Mouse (Mus musculus): ENCODE data around the gene Kansl1.
A peak's percentile ranks its signal among the peaks of the same experiment; 100 is the strongest.

Gene Kansl1

GRCm38 (mm10) chr11:104311643-104312042 is 157.0 kb downstream of the Kansl1 start:
- DNase-seq (ENCODE audit: extremely low read depth, low read depth, low spot score): no peak

DNA sequence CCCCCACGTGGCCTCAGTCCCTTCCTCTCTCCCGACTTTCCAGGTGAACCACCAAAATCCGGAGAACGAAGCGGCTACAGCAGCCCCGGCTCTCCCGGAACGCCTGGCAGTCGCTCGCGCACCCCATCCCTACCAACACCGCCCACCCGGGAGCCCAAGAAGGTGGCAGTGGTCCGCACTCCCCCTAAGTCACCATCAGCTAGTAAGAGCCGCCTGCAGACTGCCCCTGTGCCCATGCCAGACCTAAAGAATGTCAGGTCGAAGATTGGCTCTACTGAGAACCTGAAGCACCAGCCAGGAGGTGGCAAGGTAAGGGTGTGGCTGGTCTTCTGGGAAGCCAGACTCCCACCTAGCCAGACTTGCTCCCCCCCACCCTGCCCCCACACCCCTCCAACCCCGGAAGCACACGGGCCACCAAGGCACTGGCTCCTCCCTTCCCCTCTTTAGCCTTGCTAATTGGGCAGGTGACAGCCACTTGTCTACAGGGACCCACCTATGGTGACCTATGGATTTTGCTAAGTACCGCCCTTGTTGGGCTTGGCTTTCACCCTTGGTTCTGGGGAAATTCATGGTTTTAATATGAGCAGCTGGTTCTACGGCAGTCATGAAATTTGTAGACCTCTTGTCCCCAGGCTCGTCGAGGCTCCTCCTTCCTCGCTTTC is 158.3 kb downstream of the Kansl1 start:
- DNase-seq (ENCODE audit: extremely low read depth, low read depth, low spot score): no peak

GRCm38 (mm10) chr11:104309377-104310225 is 159.1 kb downstream of the Kansl1 start:
- no peak for DNase-seq (ENCODE audit: extremely low read depth, low read depth, low spot score)

DNA sequence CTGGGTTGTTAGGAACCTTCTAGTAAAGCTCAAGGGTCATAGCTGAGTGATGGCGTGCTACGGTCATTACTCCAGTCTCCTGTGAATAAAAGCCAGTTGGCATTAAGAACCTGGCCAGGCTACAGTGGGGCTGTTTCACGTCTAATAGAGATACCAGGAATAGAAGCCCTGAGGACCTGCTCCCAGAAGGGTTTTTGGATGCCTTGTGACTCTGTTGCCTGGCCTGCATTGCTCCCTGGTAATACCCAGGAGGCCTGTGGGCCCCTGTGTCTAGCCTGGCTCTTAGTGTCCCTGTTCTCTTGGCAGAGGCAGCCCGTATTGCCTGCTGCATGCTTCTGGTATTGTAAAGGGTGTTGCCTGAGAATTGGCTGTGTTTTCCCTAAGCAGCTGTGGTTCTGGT is 161.5 kb downstream of the Kansl1 start:
- no peak for DNase-seq (ENCODE audit: extremely low read depth, low read depth, low spot score)

- peak; percentile 62 for DNase-seq (ENCODE audit: extremely low read depth, low read depth, low spot score)
Observed at GRCm38 (mm10) chr11:104306483-104306882, 162.2 kb downstream of the Kansl1 start.

DNA sequence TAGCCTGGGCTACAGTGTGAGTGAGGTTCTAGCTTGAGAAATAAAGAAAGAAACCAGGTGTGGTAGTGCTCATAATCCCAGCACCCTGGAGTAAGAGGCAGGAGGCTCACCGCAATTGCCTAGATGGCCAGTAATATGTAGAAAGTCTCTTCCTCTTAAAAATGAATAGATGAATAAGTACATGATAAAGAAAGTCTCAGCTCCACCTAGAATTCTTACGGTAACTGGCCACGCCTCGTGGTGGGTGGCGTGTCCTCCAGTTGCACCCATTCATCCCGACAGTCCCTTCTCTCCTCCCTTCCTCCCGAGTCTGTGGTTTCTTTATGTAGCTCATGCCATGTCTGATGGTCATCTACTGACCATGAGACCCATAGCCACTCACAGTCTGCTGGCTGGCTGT is 162.9 kb downstream of the Kansl1 start:
- no peak for DNase-seq (ENCODE audit: extremely low read depth, low read depth, low spot score)

- no peak for DNase-seq (ENCODE audit: extremely low read depth, low read depth, low spot score)
Observed at GRCm38 (mm10) chr11:104303088-104303960, 165.3 kb downstream of the Kansl1 start.

DNA sequence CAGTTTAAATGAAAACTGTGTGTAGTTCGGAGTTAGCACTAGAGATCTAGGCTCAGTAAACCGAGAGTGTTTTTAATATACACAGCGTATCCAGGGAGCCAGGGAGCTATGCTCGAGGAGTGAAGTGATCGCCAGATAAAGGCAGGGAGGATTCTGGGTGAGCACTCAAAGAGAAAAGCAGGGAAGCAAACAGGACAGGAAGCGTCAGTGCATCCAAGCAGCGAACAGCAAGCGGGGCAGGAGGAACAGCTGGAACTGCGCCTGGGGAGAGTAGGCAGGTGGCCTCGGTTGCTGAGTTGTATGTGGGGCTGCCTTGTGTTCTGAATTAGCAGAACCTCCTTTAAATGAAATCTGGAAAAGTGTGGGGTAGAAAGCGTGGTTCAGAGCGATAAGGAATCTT is 166.0 kb downstream of the Kansl1 start:
- no peak for DNase-seq (ENCODE audit: extremely low read depth, low read depth, low spot score)

DNA sequence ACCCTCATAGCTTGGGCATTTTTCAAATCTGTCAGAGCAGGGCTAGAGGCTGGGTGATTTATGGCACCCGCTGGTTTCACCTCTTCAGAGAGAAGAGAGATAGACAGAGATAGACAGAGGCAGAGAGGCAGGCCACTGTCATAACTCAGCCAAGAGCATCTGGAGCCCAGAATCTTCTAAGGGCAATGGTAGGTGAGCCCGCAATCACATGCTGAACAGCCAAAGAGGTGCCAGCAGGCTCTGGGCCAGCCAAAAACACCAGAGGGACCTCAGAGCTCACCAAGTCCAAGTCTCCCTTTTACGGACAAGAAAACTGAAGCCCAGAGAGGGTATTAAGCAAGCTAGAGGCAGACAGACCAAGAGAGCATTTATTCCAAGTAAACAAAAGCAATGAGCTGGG is 171.0 kb downstream of the Kansl1 start:
- DNase-seq (ENCODE audit: extremely low read depth, low read depth, low spot score): peak; percentile 43

- no peak for DNase-seq (ENCODE audit: extremely low read depth, low read depth, low spot score)
Observed at GRCm38 (mm10) chr11:104295656-104296055, 173.0 kb downstream of the Kansl1 start.

DNA sequence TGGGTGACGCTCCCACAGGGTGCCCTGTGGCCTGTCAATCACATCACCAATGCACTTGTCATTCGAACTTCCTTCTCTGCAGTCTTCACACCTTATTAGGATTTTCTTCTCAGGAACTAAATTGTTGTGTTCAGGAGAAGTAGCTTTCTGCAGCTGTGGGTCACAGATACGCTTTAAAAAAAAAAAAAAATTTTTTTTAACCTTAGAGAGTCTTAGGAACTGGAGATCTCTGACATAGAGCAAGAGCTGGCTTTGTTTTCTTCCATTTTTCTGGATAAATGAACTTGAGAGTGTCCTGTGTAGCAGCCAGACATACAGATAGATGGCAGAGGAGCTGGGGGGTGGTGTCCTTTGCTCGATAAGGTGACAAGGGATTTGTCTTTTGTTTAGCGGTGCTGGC is 173.5 kb downstream of the Kansl1 start:
- no peak for DNase-seq (ENCODE audit: extremely low read depth, low read depth, low spot score)

- DNase-seq (ENCODE audit: extremely low read depth, low read depth, low spot score): no peak
Observed at GRCm38 (mm10) chr11:104293241-104293640, 175.4 kb downstream of the Kansl1 start.

GRCm38 (mm10) chr11:104292443-104293220 is 176.0 kb downstream of the Kansl1 start:
- no peak for DNase-seq (ENCODE audit: extremely low read depth, low read depth, low spot score)

DNA sequence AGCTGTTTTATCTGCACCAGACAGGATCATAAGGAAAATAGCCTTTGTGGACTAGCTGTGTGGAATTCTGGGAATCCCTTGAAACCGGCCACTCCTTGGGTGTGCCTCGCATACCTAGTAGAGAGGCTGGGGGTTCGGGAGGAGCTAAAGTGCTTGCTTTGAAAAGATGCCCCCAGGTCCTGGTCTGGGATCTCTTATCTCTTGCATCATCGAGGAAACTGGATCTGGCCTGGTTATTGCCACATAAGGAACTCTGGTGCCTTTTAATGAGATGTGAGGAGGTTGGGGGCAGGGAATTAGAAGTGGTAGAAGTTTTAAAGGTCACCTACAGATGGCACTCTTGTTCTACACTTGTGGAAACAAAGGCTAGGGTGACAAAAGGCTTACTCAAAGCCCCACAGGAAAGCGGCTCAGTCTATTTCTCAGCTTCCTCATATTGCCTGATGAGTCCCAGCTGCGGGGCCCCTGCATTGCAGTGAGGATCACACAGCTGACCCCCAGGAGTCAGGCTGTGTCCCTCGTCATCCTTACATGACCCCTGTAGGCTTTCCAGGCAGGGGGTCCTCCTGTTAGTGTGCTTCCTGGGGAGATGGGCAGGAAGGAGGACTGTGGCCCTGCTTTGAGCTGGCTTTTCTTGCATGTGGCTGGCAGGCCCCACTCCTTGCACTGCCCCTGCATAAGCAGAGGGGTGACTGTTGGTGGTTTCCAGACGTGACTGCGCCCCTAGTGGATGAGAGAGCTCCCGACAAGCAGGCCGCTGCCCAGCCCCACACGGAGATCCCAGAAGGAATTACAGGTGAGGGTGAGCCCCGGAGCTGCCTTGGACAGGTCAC is 179.2 kb downstream of the Kansl1 start:
- DNase-seq (ENCODE audit: extremely low read depth, low read depth, low spot score): peak; percentile 68

DNA sequence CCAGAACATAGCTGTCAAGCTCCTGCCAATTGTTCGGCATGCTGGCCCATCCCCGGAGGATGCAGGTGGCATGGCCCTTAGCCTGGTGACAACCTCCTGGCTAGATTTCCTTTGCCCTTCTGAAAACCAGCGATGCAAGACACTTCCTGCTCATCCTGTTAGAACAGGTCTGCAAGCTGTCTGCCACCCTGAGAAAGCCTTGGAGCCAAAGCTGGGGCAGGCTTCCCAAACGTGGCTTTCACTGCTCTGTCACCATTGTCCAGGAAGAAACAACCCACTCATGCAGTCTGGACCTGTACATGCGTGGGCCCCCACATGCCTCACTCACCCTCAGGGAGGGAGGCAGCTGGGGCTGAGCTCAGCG is 179.8 kb downstream of the Kansl1 start:
- peak; percentile 86 for DNase-seq (ENCODE audit: extremely low read depth, low read depth, low spot score)

GRCm38 (mm10) chr11:104287113-104287512 is 181.5 kb downstream of the Kansl1 start:
- no peak for DNase-seq (ENCODE audit: extremely low read depth, low read depth, low spot score)
